Mouse (Mus musculus) midbrain, postnatal 0 days (tissue): ENCODE results near the gene Cwc25. TPM values are rescaled to one million over a fixed set of nuclear protein-coding genes. Genes with fewer than 3 reads are reported as not detected.

Source experiments
- ATAC-seq: fragments of 200-750 bp; cut with Nextera tagmentation; 2 replicates; pipeline ENCODE4 v1.8.0; 2017; ENCODE audit warnings: moderate number of reproducible peaks, mild to moderate bottlenecking, moderate TSS enrichment, moderate library complexity; ENCODE audit not compliant: low FRiP score
- DNase-seq: peaks from one replicate; pipeline ENCODE4 v3.0.0-alpha.2; 2015; ENCODE audit warnings: low spot score
- H3K27ac ChIP-seq: fragments of 300-500 bp; sonication (generic); 2 replicates; pipeline ENCODE4 v1.5.1; 2014; ENCODE audit warnings: low read depth, mild to moderate bottlenecking, low read length, mixed read lengths
- H3K27me3 ChIP-seq: fragments of 300-500 bp; sonication (generic); 2 replicates; pipeline ENCODE4 v1.6.1; 2014; ENCODE audit warnings: low read length, control low read depth, mixed read lengths; ENCODE audit not compliant: insufficient read depth
- H3K36me3 ChIP-seq: fragments of 300-500 bp; sonication (generic); 2 replicates; pipeline ENCODE4 v1.6.1; 2014; ENCODE audit warnings: low read length, control low read depth, mixed read lengths; ENCODE audit not compliant: insufficient read depth
- H3K4me1 ChIP-seq: fragments of 300-500 bp; sonication (generic); 2 replicates; pipeline ENCODE4 v1.6.1; 2014; ENCODE audit warnings: mild to moderate bottlenecking, control low read depth, antibody characterized with exemption, low read length, mixed read lengths; ENCODE audit not compliant: insufficient read depth
- H3K4me2 ChIP-seq: fragments of 300-500 bp; sonication (generic); 2 replicates; pipeline ENCODE4 v1.6.1; 2014; ENCODE audit warnings: low read depth, mild to moderate bottlenecking, low read length, mixed read lengths; ENCODE audit not compliant: poor library complexity, severe bottlenecking
- H3K4me3 ChIP-seq: fragments of 300-500 bp; sonication (generic); 2 replicates; pipeline ENCODE4 v1.5.1; 2014; ENCODE audit warnings: low read depth, mild to moderate bottlenecking, low read length, moderate library complexity
- H3K9ac ChIP-seq: fragments of 300-500 bp; sonication (generic); replicated peaks from 2 replicates; pipeline ENCODE4 v1.6.1; 2014; ENCODE audit warnings: mild to moderate bottlenecking, low read length, moderate library complexity, mixed read lengths; ENCODE audit not compliant: poor library complexity, severe bottlenecking
- H3K9me3 ChIP-seq: fragments of 300-500 bp; sonication (generic); 2 replicates; pipeline ENCODE4 v1.6.1; 2016; ENCODE audit warnings: low read length, control low read depth
- CTCF ChIP-seq: IDR thresholded peaks from 2 replicates; pipeline ENCODE4 v1.5.1; 2016; ENCODE audit warnings: antibody characterized with exemption, mild to moderate bottlenecking
- WGBS: fragments of 180-500 bp; shearing (Covaris S2); extraction: QIAGEN DNeasy Blood & Tissue Kit; methylation state at CpG from one replicate; pipeline ENCODE4 v1.1.7; 2014; 5-methylcytosine and 5-hydroxymethylcytosine counted together
- polyA plus RNA-seq: library from polyadenylated mRNA; unstranded; fragments of >200 nt; fragmentation: Nextera tagmentation; extraction: Ambion mirVana; gene quantifications from 2 replicates; pipeline ENCODE4 v1.2.1, GENCODE M21; 2015
- total RNA-seq: library from RNA; depleted of rRNA; stranded (reverse); fragments of >200 nt; gene quantifications from 2 replicates; pipeline ENCODE4 v1.2.3, GENCODE M21; 2014

The Cwc25 gene
- total and polyA plus RNA-seq, 2 experiments from 2014 or later, result 12.0 to 16.0 TPM

DNA sequence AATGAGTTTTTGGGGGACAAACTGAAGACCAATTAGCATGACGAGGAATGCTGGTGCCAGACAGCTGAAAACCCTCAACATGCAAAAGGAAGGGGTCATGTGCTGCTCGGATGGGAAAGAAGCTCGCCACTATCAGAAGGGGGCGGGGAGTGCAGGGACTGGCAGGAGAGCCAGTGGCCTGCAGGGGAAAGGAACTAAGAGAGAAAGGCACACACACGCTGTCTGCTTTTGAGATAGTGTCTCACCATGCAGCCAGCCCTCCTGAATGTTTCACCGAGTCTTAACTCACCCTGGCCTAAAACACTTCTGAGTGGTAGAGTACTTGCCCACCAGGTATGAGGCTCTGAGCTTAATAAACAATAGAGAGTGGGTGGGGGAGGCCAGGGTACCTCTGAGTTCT lies 7.4 kb downstream of the Cwc25 start:
- Histone ChIP-seq H3K36me3 (peaks cover 36% of the 10 kb centered on the region), H3K4me1 (no peaks in the 10 kb centered on the region), H3K27me3 (no peaks in the 10 kb centered on the region), H3K9ac (no peak overlapping the region), H3K4me2 (no peak overlapping the region), H3K9me3 (no peaks in the 10 kb centered on the region), H3K27ac (no peak overlapping the region), H3K4me3 (no peak overlapping the region)
- TF ChIP-seq CTCF, result no peak
- no peak for DNase-seq
- ATAC-seq, result no peak
- 84% methylated on average over 6 of the region's 6 CpGs for WGBS

DNA sequence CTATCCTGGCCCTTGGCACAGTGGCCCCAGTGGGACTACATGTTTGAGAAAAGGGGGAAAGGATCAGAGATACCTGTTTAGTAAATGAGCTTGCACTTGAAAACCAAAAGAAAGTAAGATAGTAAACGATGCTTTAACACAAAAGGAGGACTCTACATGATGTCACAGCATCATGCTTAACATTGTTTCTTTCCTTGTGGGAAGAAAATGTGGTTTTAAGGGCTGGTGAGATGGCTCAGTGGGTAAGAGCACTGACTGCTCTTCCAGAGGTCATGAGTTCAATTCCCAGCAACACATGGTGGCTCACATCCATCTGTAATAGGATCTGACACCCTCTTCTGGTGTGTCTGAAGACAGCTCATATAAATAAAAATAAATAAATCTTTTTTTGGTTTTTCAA lies 8.2 kb downstream of the Cwc25 start:
- H3K27ac ChIP-seq, result no peak overlapping the region
- WGBS, result 93% methylated on average over 1 of the region's 1 CpGs
- no peak for DNase-seq

DNA sequence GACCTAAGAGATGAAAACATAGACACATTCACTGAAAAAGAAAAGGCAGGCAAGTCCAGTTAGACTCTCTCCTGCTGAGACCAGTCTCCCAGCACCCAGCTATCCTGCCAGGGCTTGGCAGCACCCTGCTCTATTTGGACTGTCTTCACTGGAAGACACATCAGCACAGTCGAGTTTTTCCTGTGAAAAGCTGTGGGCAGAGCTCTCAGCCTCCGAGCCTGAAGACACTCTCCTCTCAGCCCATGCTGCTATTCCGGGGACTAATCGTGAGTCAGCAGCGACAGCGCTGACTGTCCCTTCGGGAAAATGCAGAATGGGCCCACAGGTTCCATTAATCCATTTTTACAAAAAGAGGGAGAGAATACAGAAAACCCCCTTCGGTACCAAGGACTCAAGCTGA lies 13.1 kb downstream of the Cwc25 start:
- H3K9me3 ChIP-seq, result no peaks in the 10 kb centered on the region
- H3K27me3 ChIP-seq, result no peaks in the 10 kb centered on the region
- peaks cover 65% of the 10 kb centered on the region for H3K36me3 ChIP-seq
- no peak for TF ChIP-seq CTCF
- WGBS, result 97% methylated on average over 8 of the region's 8 CpGs
- ATAC-seq (no peak), DNase-seq (no peak)
- no peak overlapping the region for H3K9ac ChIP-seq
- H3K4me2 ChIP-seq, result no peak overlapping the region
- no peak overlapping the region for H3K27ac ChIP-seq
- no peak overlapping the region for H3K4me3 ChIP-seq
- H3K4me1 ChIP-seq, result no peaks in the 10 kb centered on the region

More for the DNA sequence above, 8.2 kb downstream of the Cwc25 start:
- H3K4me1 ChIP-seq, result no peaks in the 10 kb centered on the region
- ATAC-seq, result no peak
- no peaks in the 10 kb centered on the region for H3K27me3 ChIP-seq
- no peaks in the 10 kb centered on the region for H3K9me3 ChIP-seq
- no peak overlapping the region for H3K4me2 ChIP-seq
- no peak overlapping the region for H3K4me3 ChIP-seq
- TF ChIP-seq CTCF, result no peak
- peaks cover 42% of the 10 kb centered on the region for H3K36me3 ChIP-seq
- no peak overlapping the region for H3K9ac ChIP-seq

DNA sequence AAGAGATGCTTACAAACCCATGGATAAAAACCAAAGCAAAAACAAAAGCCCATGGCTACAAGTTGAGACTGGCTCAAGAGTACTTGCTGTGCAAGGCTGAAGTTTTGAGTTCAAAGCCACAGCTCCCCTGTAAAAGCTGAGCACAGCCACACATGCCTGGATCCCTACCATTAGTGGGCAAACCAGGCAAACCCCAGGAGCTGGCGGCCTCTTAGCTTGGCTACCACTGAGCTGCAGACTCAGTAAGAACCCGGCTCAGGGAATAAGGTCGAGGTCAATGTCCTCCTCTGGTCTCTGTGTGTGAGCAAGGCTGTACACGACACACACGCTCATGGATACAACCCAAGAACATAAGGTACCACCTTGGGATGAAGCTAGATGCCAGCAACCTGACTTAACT lies 17.9 kb downstream of the Cwc25 start:
- Histone ChIP-seq H3K9me3 (no peaks in the 10 kb centered on the region), H3K4me2 (no peak overlapping the region), H3K27me3 (no peaks in the 10 kb centered on the region), H3K4me1 (peaks cover 2% of the 10 kb centered on the region; the same call in 1 of the 2 replicates), H3K27ac (no peak overlapping the region), H3K4me3 (no peak overlapping the region), H3K9ac (no peak overlapping the region), H3K36me3 (peaks cover 44% of the 10 kb centered on the region)
- DNase-seq (no peak), ATAC-seq (no peak)
- WGBS, result 86% methylated on average over 5 of the region's 5 CpGs
- TF ChIP-seq CTCF, result no peak

DNA sequence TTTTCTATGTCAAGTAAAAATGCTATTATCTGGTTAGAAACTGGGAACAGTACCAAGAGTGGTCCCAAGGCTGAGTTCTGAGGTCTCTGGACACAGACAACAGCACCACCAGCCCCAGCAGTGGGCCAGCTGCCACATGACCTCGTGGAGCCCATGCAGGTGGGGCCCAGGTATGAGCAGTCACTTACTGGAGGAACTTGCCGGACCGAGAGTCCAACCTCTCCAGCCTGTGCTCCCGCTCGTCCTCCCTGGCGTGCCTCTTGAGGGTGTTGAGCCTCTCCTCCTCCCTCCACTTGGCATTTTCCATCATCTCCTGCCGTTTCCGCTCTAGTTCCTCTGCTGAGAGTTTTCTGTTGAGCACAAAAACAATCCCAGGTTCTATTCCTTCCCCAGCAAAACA lies 18.6 kb downstream of the Cwc25 start:
- peaks cover 37% of the 10 kb centered on the region for H3K36me3 ChIP-seq
- H3K4me2 ChIP-seq, result no peak overlapping the region
- no peaks in the 10 kb centered on the region for H3K9me3 ChIP-seq
- DNase-seq (no peak), ATAC-seq (no peak)
- H3K9ac ChIP-seq, result no peak overlapping the region
- H3K4me3 ChIP-seq, result no peak overlapping the region
- 91% methylated on average over 8 of the region's 8 CpGs for WGBS
- peaks cover 9% of the 10 kb centered on the region for H3K4me1 ChIP-seq
- no peaks in the 10 kb centered on the region for H3K27me3 ChIP-seq
- no peak overlapping the region for H3K27ac ChIP-seq
- no peak for TF ChIP-seq CTCF

DNA sequence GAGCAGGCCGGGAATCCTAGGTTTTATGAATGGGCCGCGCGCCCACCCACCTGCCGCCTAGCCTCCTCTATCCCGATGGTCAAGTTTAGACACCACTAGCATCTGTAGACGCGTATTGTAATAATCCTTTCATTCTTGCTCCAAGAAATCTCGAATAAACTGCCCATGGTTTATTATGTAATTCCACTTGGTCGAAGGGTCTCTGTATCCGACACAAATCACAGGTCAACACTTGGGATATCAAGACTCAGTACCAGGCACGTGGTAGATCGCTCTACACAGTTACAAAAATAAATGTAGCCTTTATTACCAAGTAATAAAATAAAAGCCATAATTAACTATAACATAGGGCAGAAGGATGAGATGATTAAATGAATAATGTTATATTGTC lies 21.0 kb downstream of the Cwc25 start:
- peaks cover 19% of the 10 kb centered on the region; the same call in 1 of the 2 replicates for H3K36me3 ChIP-seq
- H3K4me3 ChIP-seq, result peak overlapping the region; percentile 71; the same call in 1 of the 2 replicates
- no peaks in the 10 kb centered on the region for H3K9me3 ChIP-seq
- 0 out of 2 replicates have a peak overlapping the region, but pooled peaks have one; percentile 99 for H3K27ac ChIP-seq
- ATAC-seq, result no peak
- peaks cover 17% of the 10 kb centered on the region for H3K4me1 ChIP-seq
- H3K9ac ChIP-seq, result no peak overlapping the region
- H3K27me3 ChIP-seq, result no peaks in the 10 kb centered on the region
- no peak for DNase-seq
- TF ChIP-seq CTCF, result no peak
- H3K4me2 ChIP-seq, result peak overlapping the region; percentile 77
- WGBS, result 8% methylated on average over 13 of the region's 13 CpGs
